Mouse (Mus musculus) limb, embryonic 12.5 days (tissue): ENCODE data around the gene Pip5k1b. TPM values are rescaled to one million over a fixed set of nuclear protein-coding genes. Genes with fewer than 3 reads are reported as not detected.

Experiments used
- ATAC-seq: fragments of 200-750 bp; cut with Nextera tagmentation; 2 replicates; pipeline ENCODE4 v1.8.0; 2017; ENCODE audit warnings: low read depth, moderate TSS enrichment; ENCODE audit not compliant: insufficient number of reproducible peaks, insufficient read depth, low FRiP score, low TSS enrichment
- H3K27ac ChIP-seq: fragments of 300-500 bp; sonication (generic); 2 replicates; pipeline ENCODE4 v1.5.1; 2016; ENCODE audit warnings: mild to moderate bottlenecking, moderate library complexity
- H3K27me3 ChIP-seq: fragments of 300-500 bp; sonication (generic); 2 replicates; pipeline ENCODE4 v1.6.1; 2016; ENCODE audit warnings: mild to moderate bottlenecking, moderate library complexity
- H3K36me3 ChIP-seq: fragments of 300-500 bp; sonication (generic); 2 replicates; pipeline ENCODE4 v1.6.1; 2016; ENCODE audit warnings: mild to moderate bottlenecking, moderate library complexity
- H3K4me1 ChIP-seq: fragments of 300-500 bp; sonication (generic); replicated peaks from 2 replicates; pipeline ENCODE4 v1.6.1; 2016
- H3K4me2 ChIP-seq: fragments of 300-500 bp; sonication (generic); 2 replicates; pipeline ENCODE4 v1.6.1; 2016; ENCODE audit warnings: mild to moderate bottlenecking, moderate library complexity
- H3K4me3 ChIP-seq: fragments of 300-500 bp; sonication (generic); replicated peaks from 2 replicates; pipeline ENCODE4 v1.5.1; 2016; ENCODE audit warnings: mild to moderate bottlenecking
- H3K9ac ChIP-seq: fragments of 300-500 bp; sonication (generic); replicated peaks from 2 replicates; pipeline ENCODE4 v1.6.1; 2016; ENCODE audit warnings: mild to moderate bottlenecking, moderate library complexity
- H3K9me3 ChIP-seq: fragments of 300-500 bp; sonication (generic); 2 replicates; pipeline ENCODE4 v1.6.1; 2016; ENCODE audit warnings: mild to moderate bottlenecking, moderate library complexity
- WGBS: fragments of 180-500 bp; shearing (Covaris S2); methylation state at CpG from one replicate; pipeline ENCODE4 v1.1.7; 2016; 5-methylcytosine and 5-hydroxymethylcytosine counted together
- polyA plus RNA-seq: library from polyadenylated mRNA; unstranded; fragments of >200 nt; fragmentation: Nextera tagmentation; extraction: Ambion mirVana; gene quantifications from 2 replicates; pipeline ENCODE4 v1.2.1, GENCODE M21; 2016

The Pip5k1b gene
- polyA plus RNA-seq, 1 experiment from 2014 or later: 0.56 TPM

DNA sequence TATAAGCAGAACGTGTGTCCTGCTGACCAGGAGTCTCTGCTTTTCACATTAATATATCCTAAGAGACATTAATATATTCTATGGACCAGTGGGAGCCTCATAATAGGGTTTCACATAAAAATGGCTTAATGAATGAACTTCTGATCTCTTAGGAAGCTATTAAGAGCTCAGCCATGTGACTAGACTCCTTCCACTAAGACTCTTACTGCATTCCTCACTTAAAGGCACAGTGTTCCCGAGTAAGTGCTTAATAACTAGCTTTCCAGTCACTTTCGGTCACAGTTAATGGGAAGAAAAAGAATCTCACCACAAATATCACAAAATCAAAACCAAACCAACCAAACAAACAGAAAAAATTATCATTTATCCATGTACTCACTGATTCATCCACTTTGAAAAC, 87.1 kb downstream of the Pip5k1b start:
- H3K36me3 ChIP-seq: peaks cover 5% of the 10 kb centered on the region; the same call in 1 of the 2 replicates
- H3K27ac ChIP-seq: no peak overlapping the region
- no peaks in the 10 kb centered on the region; the same call in 1 of the 2 replicates for H3K9me3 ChIP-seq
- no peak for ATAC-seq
- H3K9ac ChIP-seq: no peak overlapping the region
- 63% methylated on average over 3 of the region's 3 CpGs for WGBS
- no peak overlapping the region for H3K4me2 ChIP-seq
- H3K4me1 ChIP-seq: no peaks in the 10 kb centered on the region
- H3K4me3 ChIP-seq: no peak overlapping the region
- no peaks in the 10 kb centered on the region for H3K27me3 ChIP-seq

DNA sequence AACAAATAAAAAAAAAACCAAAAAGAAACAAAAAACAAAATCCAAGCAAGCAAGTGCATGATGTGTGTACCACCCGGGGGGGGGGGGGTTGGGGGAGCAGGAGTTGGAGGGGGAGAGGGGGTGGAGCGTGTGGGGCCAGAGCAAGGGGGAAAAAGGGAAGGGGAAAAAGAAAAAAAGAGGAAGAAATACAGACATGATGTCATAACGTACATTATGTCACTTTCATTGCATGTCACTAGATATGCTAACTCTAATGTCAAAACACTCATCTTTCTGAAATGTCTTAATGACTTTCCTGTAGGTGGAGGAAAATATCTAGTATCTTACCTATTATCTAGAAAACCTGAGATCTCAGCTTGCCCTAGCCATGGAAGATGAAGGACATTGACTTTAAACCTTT, 92.7 kb downstream of the Pip5k1b start:
- H3K27ac ChIP-seq: no peak overlapping the region
- no peaks in the 10 kb centered on the region for H3K4me1 ChIP-seq
- H3K9ac ChIP-seq: no peak overlapping the region
- no peaks in the 10 kb centered on the region for H3K36me3 ChIP-seq
- ATAC-seq: no peak
- H3K9me3 ChIP-seq: no peaks in the 10 kb centered on the region; the same call in 1 of the 2 replicates
- H3K27me3 ChIP-seq: no peaks in the 10 kb centered on the region
- 92% methylated on average over 3 of the region's 3 CpGs for WGBS
- no peak overlapping the region for H3K4me3 ChIP-seq
- no peak overlapping the region for H3K4me2 ChIP-seq

DNA sequence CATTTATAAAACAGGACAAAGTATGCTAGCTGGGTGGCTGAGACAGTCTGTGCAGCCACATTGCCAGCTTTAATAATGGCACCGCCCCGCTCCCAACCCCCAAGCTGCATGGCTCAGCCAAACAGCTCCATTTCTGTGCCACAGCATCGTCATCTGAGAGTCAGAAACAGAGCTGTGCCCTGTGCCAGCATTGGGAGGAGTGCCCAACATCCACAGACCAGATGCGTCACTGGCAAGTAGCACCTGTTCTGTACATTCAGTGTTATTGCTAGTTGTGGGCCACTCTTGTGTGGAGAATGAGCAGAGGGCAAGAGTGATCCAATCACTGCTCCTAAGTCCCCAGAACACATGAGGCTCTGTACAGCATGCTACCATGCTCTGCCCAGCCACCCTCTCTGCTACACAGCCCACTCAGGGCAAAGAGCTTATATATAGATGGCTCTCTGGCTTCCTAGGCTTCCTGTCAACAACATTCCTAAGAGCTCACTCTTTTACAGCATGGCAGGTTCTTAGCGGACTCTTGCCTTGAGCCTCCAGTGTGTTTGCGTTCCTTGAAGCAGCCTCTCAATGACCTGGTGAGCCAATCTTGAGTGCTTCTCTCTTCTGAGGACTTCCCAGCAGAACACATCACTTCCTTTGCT, 99.0 kb downstream of the Pip5k1b start:
- H3K4me1 ChIP-seq: peaks cover 5% of the 10 kb centered on the region
- no peaks in the 10 kb centered on the region for H3K9me3 ChIP-seq
- WGBS: 91% methylated on average over 6 of the region's 6 CpGs
- no peak for ATAC-seq
- no peak overlapping the region for H3K4me2 ChIP-seq
- no peaks in the 10 kb centered on the region for H3K36me3 ChIP-seq
- H3K27me3 ChIP-seq: no peaks in the 10 kb centered on the region
- no peak overlapping the region for H3K4me3 ChIP-seq
- no peak overlapping the region for H3K27ac ChIP-seq
- H3K9ac ChIP-seq: no peak overlapping the region

DNA sequence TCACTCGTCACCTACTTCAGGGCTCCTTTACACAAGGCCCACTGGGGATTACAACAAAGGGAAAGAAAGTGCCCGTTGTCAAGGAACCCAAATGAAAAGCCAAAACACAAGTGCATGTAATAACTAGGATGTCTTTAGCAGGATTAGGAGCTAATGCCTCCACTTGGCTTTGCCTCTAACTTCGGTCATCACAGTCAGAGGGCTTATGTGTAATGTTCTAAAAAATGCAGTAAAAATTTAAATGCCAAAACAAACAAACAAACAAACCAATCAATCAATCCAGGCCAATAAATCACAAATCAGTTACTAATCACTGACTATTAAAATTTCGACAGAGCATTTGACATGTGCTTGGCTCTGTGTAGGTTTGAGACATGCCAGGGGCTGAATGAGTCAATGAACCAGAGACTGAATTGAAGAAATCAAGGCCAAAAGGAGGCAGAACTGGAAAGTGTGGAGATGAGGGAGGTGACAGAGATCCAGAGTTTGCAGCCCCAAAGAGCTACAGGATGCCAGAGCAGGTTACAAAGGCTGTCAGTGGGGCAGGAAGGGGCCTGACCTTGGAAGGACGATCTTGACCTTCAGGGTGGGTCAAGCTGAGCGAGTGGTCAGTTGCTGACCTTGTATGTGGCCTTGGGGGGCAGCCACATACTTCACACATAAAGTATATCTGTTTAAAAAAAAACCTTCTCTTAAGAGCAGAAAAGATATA, 100.3 kb downstream of the Pip5k1b start:
- Histone ChIP-seq H3K4me3 (no peak overlapping the region), H3K9ac (no peak overlapping the region), H3K27ac (no peak overlapping the region), H3K9me3 (no peaks in the 10 kb centered on the region), H3K4me2 (no peak overlapping the region), H3K36me3 (no peaks in the 10 kb centered on the region), H3K4me1 (peaks cover 5% of the 10 kb centered on the region), H3K27me3 (no peaks in the 10 kb centered on the region)
- WGBS: 79% methylated on average over 6 of the region's 6 CpGs
- no peak for ATAC-seq

DNA sequence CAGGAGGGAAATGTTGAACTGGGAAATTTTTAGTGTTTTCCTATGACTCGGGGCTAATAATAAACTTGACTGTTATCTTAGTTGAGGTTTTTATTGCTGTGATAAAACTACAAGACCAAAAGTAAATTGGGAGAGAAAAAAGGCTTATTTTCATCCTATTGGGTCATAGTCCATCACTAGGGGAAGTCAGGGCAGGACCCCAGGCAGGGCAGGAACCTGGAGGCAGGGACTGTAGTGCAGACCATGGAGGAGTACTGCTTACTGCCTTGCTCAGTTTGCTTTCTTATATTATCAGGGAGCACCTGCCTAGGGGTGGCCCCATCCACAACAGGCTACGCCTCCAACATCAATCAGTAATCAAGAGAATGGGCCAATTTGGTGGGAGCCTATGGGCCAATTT, 101.2 kb downstream of the Pip5k1b start:
- 78% methylated on average over 2 of the region's 2 CpGs for WGBS
- H3K9ac ChIP-seq: no peak overlapping the region
- no peak overlapping the region for H3K4me2 ChIP-seq
- no peaks in the 10 kb centered on the region for H3K9me3 ChIP-seq
- no peak for ATAC-seq
- H3K36me3 ChIP-seq: no peaks in the 10 kb centered on the region
- peaks cover 5% of the 10 kb centered on the region for H3K4me1 ChIP-seq
- no peaks in the 10 kb centered on the region for H3K27me3 ChIP-seq
- H3K27ac ChIP-seq: no peak overlapping the region
- no peak overlapping the region for H3K4me3 ChIP-seq

DNA sequence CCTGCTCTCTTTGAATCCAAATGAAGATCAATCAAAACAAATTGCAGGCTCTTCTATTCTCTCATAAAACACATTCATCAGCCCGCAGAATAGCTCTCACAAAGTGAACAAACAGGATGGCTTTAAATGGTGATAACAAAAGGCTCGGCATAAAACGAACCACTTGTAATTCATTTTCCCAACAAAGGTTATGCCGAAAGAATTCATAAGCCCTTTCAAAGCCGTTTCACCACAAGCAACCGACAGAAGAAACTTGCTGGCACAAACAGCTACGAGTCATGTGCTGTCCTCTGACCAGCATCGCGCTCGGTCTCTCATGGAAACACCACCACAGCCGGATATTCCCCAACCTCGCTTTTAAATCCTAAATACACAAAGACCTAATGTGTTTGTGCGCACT, 102.3 kb downstream of the Pip5k1b start:
- Histone ChIP-seq H3K27ac (no peak overlapping the region), H3K27me3 (no peaks in the 10 kb centered on the region), H3K36me3 (no peaks in the 10 kb centered on the region), H3K4me3 (no peak overlapping the region), H3K4me1 (peaks cover 5% of the 10 kb centered on the region), H3K4me2 (no peak overlapping the region), H3K9me3 (no peaks in the 10 kb centered on the region), H3K9ac (no peak overlapping the region)
- ATAC-seq: no peak
- 84% methylated on average over 13 of the region's 13 CpGs for WGBS

DNA sequence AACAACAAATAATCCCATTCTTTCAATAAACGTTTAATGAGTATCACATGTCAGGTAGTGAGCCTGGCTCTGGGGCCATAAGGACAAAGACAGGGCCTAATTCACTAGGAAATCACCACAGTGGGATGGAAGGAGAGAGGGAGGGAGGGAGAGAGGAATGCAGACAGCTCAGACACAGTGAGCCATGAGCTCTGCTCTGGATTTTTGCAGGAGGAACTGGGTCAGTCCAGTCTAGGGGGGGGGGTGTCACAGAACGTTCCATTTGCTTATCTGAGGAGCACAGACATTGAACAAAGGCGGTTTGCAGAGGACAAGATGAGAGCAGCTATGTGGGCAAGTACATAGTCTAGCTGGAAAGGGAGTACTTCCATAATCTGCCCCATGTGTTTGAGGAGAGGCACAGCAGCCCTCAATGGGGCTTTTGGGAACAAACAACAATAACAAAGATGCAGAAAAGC, 103.2 kb downstream of the Pip5k1b start:
- 0 out of 2 replicates have a peak overlapping the region, but pooled peaks have one; percentile 4 for H3K27ac ChIP-seq
- no peaks in the 10 kb centered on the region for H3K27me3 ChIP-seq
- peaks cover 5% of the 10 kb centered on the region for H3K4me1 ChIP-seq
- H3K9ac ChIP-seq: no peak overlapping the region
- H3K4me3 ChIP-seq: no peak overlapping the region
- no peaks in the 10 kb centered on the region for H3K9me3 ChIP-seq
- H3K4me2 ChIP-seq: no peak overlapping the region
- 38% methylated on average over 3 of the region's 3 CpGs for WGBS
- no peaks in the 10 kb centered on the region for H3K36me3 ChIP-seq
- ATAC-seq: no peak

DNA sequence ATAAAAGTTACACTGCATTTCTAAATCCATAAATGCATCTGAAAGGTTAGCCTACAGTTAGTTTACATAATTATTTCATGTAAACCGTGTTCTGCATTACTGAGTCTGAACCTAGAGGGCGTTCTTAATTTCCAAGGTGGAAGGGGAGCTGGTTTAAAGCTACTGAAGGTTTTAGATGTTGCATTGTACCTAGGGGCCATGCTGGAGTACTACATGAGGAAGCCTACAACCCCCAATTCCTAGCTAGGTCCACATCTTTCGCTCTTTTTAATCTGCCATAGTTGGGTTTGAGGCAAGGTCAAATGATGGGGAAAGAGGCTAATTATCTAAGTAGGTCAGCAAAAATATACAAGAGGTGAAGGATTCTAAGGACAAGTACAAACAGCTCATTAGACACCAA, 104.0 kb downstream of the Pip5k1b start:
- Histone ChIP-seq H3K9ac (no peak overlapping the region), H3K9me3 (no peaks in the 10 kb centered on the region), H3K36me3 (no peaks in the 10 kb centered on the region), H3K4me2 (no peak overlapping the region), H3K4me3 (no peak overlapping the region), H3K27ac (no peak overlapping the region), H3K27me3 (no peaks in the 10 kb centered on the region), H3K4me1 (peaks cover 5% of the 10 kb centered on the region)
- 77% methylated on average over 3 of the region's 3 CpGs for WGBS
- ATAC-seq: no peak

DNA sequence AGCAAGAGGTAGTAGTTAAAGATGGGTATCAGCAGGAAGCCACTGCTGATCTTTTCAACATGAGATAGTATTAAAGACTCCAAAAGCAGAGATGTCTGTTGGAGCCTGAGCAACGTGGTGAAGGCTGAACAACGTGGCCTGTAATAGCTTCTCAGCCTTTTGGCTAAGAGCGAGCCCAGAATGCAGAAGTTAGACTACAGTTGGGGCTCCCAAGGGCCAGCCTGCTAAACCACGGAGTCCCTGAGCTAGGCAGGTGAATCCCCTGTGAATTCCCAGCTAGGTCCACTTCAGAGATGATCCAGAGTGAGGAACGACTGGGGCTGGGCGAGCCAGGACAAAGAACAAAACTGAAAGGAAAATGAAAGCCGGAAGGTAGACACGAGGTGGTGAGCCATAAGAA, 104.9 kb downstream of the Pip5k1b start:
- Histone ChIP-seq H3K9me3 (no peaks in the 10 kb centered on the region), H3K4me2 (no peak overlapping the region), H3K9ac (no peak overlapping the region), H3K36me3 (no peaks in the 10 kb centered on the region), H3K27ac (no peak overlapping the region), H3K4me3 (no peak overlapping the region), H3K4me1 (peaks cover 5% of the 10 kb centered on the region), H3K27me3 (no peaks in the 10 kb centered on the region)
- WGBS: 91% methylated on average over 8 of the region's 8 CpGs
- no peak for ATAC-seq

DNA sequence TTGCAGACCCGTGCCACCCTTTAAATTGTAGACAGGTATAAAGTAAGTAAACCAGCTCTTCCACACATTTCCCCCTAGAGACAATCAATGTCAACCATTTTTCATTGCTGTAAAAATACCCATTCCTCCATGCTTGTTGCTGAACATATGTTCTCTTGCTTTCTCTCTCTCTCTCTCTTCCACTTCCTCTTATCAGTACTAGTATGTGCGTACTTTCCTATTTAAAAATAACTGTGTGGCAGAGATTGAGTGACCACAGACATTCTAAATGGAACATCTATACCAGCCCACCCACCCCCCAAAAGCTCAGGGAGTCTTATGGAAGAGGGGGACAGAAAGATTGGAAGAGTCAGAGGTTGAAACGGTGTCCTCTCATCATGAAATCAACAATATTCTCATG, 111.3 kb downstream of the Pip5k1b start:
- no peak overlapping the region for H3K4me2 ChIP-seq
- WGBS: 88% methylated on average over 3 of the region's 3 CpGs
- no peak for ATAC-seq

DNA sequence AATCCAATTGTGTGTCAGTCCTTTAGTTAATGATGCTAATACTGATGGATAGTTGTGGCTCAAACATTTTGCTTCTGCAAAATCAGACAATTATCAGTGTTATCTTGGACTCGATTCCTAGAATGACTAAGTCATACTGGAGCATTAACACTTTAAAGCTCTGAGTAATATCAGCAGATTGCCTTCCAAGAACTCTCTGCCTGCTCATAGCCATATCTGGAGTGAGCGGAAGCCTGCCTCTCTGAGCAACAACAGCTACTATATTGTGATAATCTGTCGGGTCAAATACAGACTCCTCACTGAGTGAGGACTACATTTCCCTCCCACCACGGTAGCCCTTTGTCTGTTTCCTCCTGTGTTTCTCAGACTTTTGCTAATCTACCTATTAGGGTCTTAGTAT, 116.0 kb downstream of the Pip5k1b start:
- H3K9ac ChIP-seq: no peak overlapping the region
- H3K4me2 ChIP-seq: no peak overlapping the region
- H3K36me3 ChIP-seq: no peaks in the 10 kb centered on the region
- H3K9me3 ChIP-seq: no peaks in the 10 kb centered on the region
- peaks cover 3% of the 10 kb centered on the region; the same call in 1 of the 2 replicates for H3K4me1 ChIP-seq
- no peak overlapping the region for H3K4me3 ChIP-seq
- no peak overlapping the region for H3K27ac ChIP-seq
- no peak for ATAC-seq
- 81% methylated on average over 4 of the region's 4 CpGs for WGBS
- H3K27me3 ChIP-seq: no peaks in the 10 kb centered on the region

More for the DNA sequence above, 111.3 kb downstream of the Pip5k1b start:
- Histone ChIP-seq H3K9ac (no peak overlapping the region), H3K27ac (no peak overlapping the region), H3K4me1 (no peaks in the 10 kb centered on the region), H3K4me3 (no peak overlapping the region), H3K36me3 (no peaks in the 10 kb centered on the region), H3K9me3 (no peaks in the 10 kb centered on the region), H3K27me3 (no peaks in the 10 kb centered on the region)
